Mouse (Mus musculus) cerebellum, adult 9-10 months (tissue): ENCODE measurements at regions not wholly inside any gene's neighbourhood (a gene's known extent, or its start where the extent isn't known, plus 50 kb on each side); places are given as distances from the start of the nearest gene placed in this dataset.

Experiments
- DNase-seq: peaks from one replicate; pipeline ENCODE4 v3.0.0; 2022

DNA sequence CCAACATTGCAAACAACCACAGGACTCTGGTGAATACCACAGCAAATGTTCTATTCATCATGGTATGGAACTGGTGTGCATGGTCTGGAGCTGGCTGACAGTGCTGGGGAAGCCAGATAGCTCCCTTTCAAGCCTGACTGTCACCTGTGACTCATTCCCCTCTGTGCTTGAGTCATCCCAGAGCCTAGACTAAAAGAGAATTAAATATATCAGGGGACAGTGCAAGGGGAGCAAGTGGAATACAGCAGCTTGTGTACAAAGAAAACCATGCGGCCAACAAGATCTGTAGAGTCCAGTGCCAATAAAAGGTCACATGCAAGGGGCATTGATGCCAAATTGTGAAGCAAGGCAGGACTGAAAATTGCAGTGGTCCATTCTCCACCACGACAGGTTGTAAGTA lies 117.7 kb downstream of the Pah start:
- no peak for DNase-seq

DNA sequence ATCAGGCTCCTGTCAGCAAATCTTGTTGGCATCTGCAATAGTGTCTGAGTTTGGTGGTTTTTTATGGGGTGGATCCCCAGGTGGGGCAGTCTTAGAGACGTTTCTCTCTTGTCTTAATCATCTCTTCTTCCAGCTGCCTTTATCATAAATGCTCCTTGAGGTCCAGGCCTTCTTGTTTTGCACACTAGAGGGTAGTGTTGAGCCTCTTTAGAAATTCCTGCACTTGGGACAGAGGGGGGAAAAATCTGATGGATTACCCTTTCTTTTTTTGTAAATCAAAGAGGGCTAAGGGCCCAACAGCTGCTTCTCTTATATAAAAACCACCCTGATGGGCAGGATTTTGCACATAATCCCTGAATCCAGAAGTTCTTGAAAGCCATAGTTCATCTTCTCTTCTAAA lies 127.5 kb downstream of the Pah start:
- DNase-seq = peak; percentile 11

DNA sequence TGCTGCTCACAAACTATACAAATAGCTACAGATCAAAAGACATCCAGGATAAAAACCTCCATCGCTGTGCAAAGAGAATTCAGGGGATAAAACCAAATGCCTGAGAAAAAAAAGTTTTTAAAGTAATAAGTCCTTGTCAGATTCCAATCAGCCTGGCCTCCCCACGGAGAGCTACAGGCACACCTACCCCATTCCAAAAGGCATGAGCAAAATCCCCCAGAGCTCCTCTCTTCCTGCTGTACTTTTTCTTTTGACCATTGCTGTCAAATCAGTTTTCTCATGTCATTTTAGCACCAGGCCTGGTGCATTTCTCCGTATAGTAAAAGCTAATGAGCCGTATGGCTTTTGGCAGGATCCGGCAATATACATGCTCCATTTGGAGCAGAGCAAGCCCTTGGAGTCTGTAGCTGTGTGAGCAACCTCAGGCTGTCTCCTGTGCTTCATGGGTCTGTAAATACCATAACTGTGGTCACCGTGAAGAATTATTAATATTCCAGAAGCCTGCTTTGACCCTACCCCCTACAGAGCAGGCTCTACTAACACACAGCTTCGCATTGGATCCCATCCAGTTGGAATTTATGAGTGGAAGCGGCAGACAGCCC lies 130.6 kb downstream of the Pah start:
- no peak for DNase-seq

DNA sequence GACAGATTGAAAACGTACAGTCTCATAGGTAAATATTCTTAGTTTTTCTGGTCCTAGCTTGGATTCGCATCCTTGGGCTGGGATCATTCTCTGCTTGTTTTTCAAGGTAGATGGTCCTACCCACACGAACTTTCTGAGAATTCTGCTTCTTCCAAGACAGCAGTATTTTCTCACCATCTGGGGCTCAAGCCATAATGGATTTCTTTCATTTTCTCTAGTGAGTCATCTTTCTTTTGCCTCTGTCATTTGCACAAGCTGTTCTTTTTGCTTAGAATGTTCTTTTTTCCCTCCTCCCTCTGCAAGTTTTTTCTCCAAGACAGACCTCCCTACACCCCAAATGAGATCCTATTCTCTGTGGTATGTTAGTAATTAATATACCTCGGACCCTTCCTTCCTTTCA lies 132.5 kb downstream of the Pah start:
- DNase-seq = no peak

- DNase-seq = no peak
These were observed 144.6 kb downstream of the Pah start for GRCm38 (mm10) chr10:87666020-87666718.

DNA sequence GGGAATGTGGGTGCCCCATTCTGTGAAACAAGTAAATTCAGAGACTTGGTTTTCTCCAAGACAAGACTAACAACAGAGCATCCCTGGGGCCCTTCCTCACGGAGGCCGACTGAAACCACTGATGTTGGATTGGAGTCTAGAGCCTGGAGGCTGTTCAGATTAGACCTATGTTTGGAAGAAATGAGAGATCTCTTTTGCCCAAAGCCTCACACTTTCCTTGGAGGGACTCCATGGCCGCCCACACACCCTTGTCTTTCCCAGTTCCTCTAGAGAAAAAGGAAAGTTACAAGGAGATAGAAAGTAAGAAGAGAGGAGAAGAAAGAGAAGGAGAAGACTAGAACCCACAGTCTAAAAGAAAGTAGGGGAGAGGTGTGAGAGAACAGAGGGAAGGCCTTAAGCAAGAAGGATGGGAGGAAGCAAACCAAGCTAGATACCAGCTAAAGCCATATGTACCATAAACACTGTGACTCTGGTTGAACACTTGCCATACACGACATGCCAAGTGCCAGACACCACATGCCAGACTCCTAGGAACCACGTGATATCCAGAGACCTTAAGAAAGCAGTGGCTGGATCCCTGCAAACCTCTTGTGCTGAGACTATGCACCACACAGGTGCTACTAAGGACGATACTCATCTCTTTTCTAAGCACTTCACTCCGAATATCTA lies 145.3 kb downstream of the Pah start:
- no peak for DNase-seq

DNA sequence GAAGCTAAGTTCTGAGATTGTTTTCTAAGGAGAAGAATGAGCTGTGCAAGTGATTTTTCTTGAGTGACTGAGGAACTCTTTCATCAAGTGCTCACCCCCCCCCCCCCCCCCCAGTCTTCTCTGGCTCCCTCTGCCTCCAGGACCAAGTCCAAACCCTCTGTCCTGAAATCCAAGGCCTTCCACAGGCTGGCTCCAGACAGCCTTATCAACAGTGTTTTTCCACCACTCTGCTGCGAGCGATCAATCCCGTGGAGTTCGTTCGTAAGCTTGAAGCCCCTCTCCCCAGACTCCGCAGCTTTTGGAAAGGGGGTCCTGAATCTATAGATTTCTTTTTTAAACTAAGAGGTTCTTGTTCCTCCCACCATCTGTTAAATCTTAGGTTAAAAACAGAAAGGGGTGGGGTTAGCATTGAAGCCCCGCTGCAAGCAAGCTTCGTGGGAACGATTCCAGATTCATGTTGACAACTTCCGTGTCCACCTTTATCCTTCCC lies 146.1 kb downstream of the Pah start:
- no peak for DNase-seq

DNA sequence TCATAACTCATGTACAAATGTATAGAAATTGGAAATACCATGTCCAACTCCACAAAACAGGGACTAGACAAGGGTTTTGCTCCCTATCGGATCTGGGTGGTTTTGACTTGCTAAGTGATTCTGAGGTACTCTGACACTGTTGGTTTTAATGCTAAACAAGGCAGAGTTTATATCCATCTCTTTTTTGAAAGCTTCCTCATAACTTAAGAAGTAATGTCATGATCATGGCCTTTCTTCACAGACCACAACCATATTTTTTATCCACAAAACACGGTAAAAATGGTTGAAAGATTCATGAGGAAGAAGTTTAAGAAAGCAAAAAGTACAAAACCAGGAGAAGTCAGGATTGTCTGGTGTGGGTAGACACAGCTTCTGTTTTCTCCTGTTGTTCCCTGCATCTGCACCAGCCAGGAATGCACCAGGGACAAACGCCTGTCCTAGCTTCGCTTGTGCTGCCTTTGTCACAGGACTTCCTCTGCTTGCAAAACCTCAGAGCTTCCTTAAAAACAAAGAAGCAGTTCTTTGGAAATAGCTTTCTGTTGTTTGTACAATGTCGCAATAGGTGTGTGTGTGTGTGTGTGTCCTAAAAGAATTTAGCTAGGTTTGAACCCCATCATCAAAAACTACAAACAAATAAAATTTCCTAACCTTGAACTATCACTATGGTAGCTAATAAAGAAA lies 153.3 kb downstream of the Pah start:
- DNase-seq = no peak

GRCm38 (mm10) chr10:87676041-87676672 lies 154.6 kb downstream of the Pah start:
- no peak for DNase-seq

GRCm38 (mm10) chr10:87678984-87679383 lies 157.4 kb downstream of the Pah start:
- no peak for DNase-seq

- no peak for DNase-seq
These were observed 164.7 kb downstream of the Pah start for GRCm38 (mm10) chr10:87686311-87686710.

- no peak for DNase-seq
These were observed 165.2 kb downstream of the Pah start for GRCm38 (mm10) chr10:87686785-87687184.

GRCm38 (mm10) chr10:87687844-87688243 lies 166.2 kb downstream of the Pah start:
- DNase-seq = no peak

DNA sequence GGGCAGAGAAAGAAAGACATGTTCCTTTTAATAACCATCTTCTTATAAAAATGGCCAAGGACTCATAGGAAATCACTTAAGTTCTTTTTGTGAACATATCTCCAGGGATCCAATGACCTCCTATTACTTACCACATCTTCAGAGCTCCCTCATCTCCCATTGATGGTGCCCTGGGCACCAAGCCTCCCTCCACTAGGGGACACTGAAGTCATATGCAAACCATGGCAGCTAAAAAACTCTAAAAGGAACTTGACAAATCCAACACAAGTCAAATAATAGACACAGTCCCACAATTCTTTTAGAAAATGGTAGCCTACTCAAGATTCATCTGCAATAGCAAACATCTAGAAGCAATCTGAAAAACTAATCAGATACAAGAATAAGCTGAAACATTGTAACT lies 167.2 kb upstream of the Igf1 start:
- no peak for DNase-seq

DNA sequence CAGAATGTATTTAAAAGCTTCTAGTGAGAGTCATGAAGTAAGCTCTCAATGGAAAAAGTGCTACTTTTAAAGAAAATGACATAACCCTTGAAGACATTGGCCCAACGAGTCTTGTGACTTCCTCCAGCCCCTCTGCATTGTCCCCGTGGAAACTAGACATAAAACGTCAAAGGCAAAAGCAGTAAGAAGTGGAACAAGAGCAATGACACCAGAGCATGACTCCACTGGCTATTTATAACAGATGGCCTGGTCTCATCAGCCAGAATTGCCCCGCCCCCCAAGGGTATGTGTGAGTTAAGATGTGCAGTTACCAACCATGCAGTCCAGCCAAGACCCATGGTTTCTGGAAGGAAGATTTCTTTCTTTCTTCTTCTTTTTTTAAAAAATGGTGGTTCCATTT lies 161.6 kb upstream of the Igf1 start:
- DNase-seq = no peak

GRCm38 (mm10) chr10:87711209-87711608 lies 146.9 kb upstream of the Igf1 start:
- DNase-seq = no peak

- DNase-seq = no peak
These were observed 146.3 kb upstream of the Igf1 start for GRCm38 (mm10) chr10:87711798-87712197.

DNA sequence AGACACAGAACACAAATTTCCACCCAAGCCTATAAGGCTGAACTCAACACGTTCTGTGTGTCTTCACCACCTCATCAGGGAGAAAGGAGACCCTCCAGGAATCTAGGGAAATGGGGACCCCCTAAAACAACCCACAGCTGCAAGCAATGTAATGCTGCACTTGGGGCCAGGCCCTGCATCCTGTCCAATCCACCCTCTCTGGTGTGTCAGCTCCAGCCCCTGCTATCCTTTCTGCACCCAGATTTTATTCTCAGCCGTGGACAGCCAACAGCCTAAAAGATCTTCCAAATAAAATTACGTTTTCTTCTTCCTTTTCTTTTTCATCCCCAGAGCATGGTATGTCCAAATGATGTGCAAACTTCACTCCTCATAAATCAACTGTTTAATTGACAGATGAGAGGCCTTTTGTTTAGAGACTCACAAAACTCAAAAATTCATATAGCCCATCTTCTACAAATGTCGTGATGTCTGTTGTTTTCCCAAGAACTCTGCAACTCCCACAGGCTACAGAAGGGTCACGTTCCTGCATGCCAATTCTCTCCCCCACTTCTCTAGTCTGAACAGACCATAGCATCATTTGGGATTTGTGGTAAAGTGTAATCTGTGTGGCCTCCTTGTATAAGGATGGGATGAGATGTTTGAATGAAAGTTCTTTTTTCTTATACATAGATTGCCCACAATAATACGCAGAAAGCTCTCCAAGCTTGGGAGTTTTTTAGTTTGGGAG lies 142.0 kb upstream of the Igf1 start:
- no peak for DNase-seq

GRCm38 (mm10) chr10:87717156-87717555 lies 140.9 kb upstream of the Igf1 start:
- DNase-seq = no peak

DNA sequence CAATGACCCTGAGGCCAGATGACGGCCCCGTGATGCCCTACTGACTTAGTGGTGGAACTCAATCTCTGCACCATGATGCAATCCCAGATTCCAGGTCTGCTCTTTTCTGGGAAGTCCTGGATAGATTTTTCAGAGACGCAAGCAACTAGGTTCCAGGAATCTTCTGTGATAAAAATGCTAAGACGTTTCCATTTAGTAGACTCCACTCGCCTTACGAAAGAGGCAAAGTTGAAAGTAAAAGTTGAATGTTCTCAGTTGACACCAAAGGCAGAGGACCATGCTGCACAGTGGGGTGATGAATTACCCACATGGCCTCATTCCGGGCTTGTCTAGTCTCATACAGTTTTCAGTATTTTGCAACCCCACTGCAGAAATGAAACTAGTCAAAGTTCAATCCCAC lies 139.6 kb upstream of the Igf1 start:
- DNase-seq = no peak

DNA sequence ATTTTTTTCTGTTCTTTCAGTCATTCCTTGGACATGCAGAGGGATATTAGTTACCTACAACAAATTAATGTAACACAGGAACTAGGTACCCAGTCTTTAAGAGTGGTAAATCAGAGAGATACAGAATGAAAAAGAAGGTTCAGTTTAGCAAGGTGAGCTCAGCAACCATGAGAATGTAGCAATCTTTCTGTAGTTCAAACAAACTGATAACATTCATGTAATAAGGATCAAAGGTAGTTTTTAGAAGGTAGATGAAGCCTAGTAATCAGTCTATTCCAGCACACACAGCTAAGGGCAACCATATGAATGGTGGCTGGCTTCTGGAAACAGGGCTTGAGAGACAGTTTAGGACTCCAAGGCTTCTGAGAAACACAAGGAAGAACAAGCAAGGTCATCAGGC lies 138.1 kb upstream of the Igf1 start:
- DNase-seq = no peak

DNA sequence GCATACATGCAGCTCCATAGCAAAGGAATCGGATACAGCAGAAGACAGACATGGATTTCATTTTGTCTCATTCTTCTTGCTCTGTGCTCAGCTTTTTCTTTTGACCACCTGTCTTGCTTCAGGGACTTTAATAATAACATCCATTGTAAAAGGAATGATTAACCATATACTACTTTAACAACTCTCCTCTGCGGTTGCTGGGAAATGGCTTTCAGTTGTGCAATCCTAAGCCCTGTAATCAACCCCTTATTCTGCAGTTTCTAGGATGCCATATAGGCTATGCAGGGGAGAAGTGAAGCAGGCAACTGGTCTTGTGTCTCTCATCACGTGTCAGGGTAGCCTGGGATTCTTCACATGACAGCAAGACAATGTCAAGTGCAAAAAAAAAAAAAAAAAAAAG lies 135.8 kb upstream of the Igf1 start:
- DNase-seq = no peak

GRCm38 (mm10) chr10:87732658-87733057 lies 125.4 kb upstream of the Igf1 start:
- DNase-seq = no peak
